Mouse (Mus musculus): ENCODE data around the gene Tbrg4.

- TF ChIP-seq CTCF (IDR thresholded peaks at IDR 0.05; ENCODE audit: low read depth, low read length) (no peak), POLR2A (IDR thresholded peaks at IDR 0.05; ENCODE audit: borderline replicate concordance, low read depth, low read length) (no peak)
Measured at GRCm38 (mm10) chr11:6666634-6667033, 40.8 kb upstream of the Tbrg4 start.
